Mouse (Mus musculus) layer of hippocampus, adult 9-11 months (tissue): Measurements from ENCODE around the gene Ubr3.
"Not testable (repeated sequence)": the region's sequence is repeated elsewhere in the genome, so short reads cannot be mapped to it uniquely, and the experiment has no call there.

Source experiments
- DNase-seq: peaks from one replicate; pipeline ENCODE4 v3.0.0; 2022

Ubr3 gene

GRCm38 (mm10) chr2:69912801-69913200 lies 15.8 kb downstream of the Ubr3 start:
- DNase-seq = no peak

GRCm38 (mm10) chr2:69917301-69917700 lies 20.3 kb downstream of the Ubr3 start:
- DNase-seq = no peak

- DNase-seq = no peak
Measured at GRCm38 (mm10) chr2:69924943-69925342, 27.9 kb downstream of the Ubr3 start.

GRCm38 (mm10) chr2:69936331-69936730 lies 39.3 kb downstream of the Ubr3 start:
- no peak for DNase-seq

- DNase-seq = no peak
Measured at GRCm38 (mm10) chr2:69939226-69939625, 42.2 kb downstream of the Ubr3 start.

- DNase-seq = no peak
Measured at GRCm38 (mm10) chr2:69939649-69940048, 42.6 kb downstream of the Ubr3 start.

GRCm38 (mm10) chr2:69941391-69942030 lies 44.5 kb downstream of the Ubr3 start:
- DNase-seq = no peak

GRCm38 (mm10) chr2:69952849-69953248 lies 55.8 kb downstream of the Ubr3 start:
- no peak for DNase-seq

GRCm38 (mm10) chr2:69955635-69956034 lies 58.6 kb downstream of the Ubr3 start:
- DNase-seq = no peak

GRCm38 (mm10) chr2:69957622-69958021 lies 60.6 kb downstream of the Ubr3 start:
- DNase-seq = no peak

- DNase-seq = no peak
Measured at GRCm38 (mm10) chr2:69974896-69975295, 77.8 kb downstream of the Ubr3 start.

- DNase-seq = no peak
Measured at GRCm38 (mm10) chr2:69989224-69989623, 92.2 kb downstream of the Ubr3 start.

GRCm38 (mm10) chr2:69990647-69991046 lies 93.6 kb downstream of the Ubr3 start:
- DNase-seq = no peak

GRCm38 (mm10) chr2:69994082-69994736 lies 97.2 kb downstream of the Ubr3 start:
- not testable (repeated sequence) for DNase-seq

- DNase-seq = no peak
Measured at GRCm38 (mm10) chr2:69994779-69995178, 97.7 kb downstream of the Ubr3 start.

- no peak for DNase-seq
Measured at GRCm38 (mm10) chr2:69999097-69999770, 102.2 kb downstream of the Ubr3 start.

GRCm38 (mm10) chr2:70000316-70000715 lies 103.3 kb downstream of the Ubr3 start:
- no peak for DNase-seq

GRCm38 (mm10) chr2:70006492-70006891 lies 109.4 kb downstream of the Ubr3 start:
- no peak for DNase-seq

GRCm38 (mm10) chr2:70012941-70013340 lies 115.9 kb downstream of the Ubr3 start:
- no peak for DNase-seq

- no peak for DNase-seq
Measured at GRCm38 (mm10) chr2:70018236-70018635, 121.2 kb downstream of the Ubr3 start.

- no peak for DNase-seq
Measured at GRCm38 (mm10) chr2:70024454-70024853, 127.4 kb downstream of the Ubr3 start.

GRCm38 (mm10) chr2:70025711-70026110 lies 128.7 kb downstream of the Ubr3 start:
- DNase-seq = peak; percentile 57

- no peak for DNase-seq
Measured at GRCm38 (mm10) chr2:70031472-70031871, 134.4 kb downstream of the Ubr3 start.

GRCm38 (mm10) chr2:70034895-70035294 lies 137.8 kb downstream of the Ubr3 start:
- no peak for DNase-seq
